Mouse (Mus musculus): Measurements from ENCODE around the gene Traf3ip1. TPM values are rescaled to one million over a fixed set of nuclear protein-coding genes. Genes with fewer than 3 reads are reported as not detected.
"Not testable (repeated sequence)": the region's sequence is repeated elsewhere in the genome, so short reads cannot be mapped to it uniquely, and the experiment has no call there.

The Traf3ip1 gene
- total and polyA plus RNA-seq, 2 experiments from 2014 or later = 6.4 to 15.8 TPM

- Histone ChIP-seq H3K27me3 (ENCODE audit: insufficient read depth, low read length) (no peaks in the 10 kb centered on the region), H3K4me2 (ENCODE audit: low read depth) (no peak overlapping the region), H3K9ac (no peak overlapping the region), H3K36me3 (ENCODE audit: insufficient read depth) (no peaks in the 10 kb centered on the region), H3K9me3 (ENCODE audit: low read length) (no peaks in the 10 kb centered on the region), H3K4me3 (ENCODE audit: low read depth, low read length) (no peak overlapping the region), H3K27ac (ENCODE audit: low read depth, low read length) (no peak overlapping the region), H3K4me1 (ENCODE audit: insufficient read depth) (no peaks in the 10 kb centered on the region)
- TF ChIP-seq CTCF (IDR thresholded peaks at IDR 0.05; ENCODE audit: low read depth) = no peak
- DNase-seq (no peak), ATAC-seq (no peak)
- 20% methylated on average over 5 of the region's 5 CpGs for WGBS
These were observed 30.0 kb upstream of the Traf3ip1 start for GRCm38 (mm10) chr1:91464436-91464835.

DNA sequence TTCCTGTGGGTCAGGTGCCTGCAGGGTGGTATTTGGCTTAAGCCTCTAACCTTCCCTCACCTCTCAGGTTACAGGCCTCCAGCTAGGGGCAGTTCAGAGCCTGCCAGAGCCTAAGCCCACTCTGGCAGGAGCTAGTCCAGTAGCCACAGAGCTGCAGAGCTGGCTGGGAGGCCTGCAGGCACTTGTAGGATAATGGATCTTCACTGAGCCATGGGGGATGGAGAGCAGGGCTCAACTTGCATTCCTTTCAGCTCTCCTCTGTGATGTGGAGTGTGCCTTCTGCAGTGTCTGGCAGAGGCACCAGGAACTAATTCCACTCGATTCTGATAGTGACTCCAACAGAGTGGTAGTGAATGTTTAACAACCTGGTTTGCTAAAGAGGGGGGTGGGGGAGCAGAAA, 29.2 kb upstream of the Traf3ip1 start:
- ATAC-seq (no peak), DNase-seq (no peak)
- no peaks in the 10 kb centered on the region for H3K9me3 ChIP-seq (ENCODE audit: low read length)
- TF ChIP-seq CTCF (IDR thresholded peaks at IDR 0.05; ENCODE audit: low read depth) = no peak
- 10% methylated on average over 1 of the region's 1 CpGs for WGBS
- H3K4me1 ChIP-seq (ENCODE audit: insufficient read depth) = no peaks in the 10 kb centered on the region
- H3K4me3 ChIP-seq (ENCODE audit: low read depth, low read length) = no peak overlapping the region
- no peak overlapping the region for H3K27ac ChIP-seq (ENCODE audit: low read depth, low read length)
- H3K9ac ChIP-seq = no peak overlapping the region
- no peak overlapping the region for H3K4me2 ChIP-seq (ENCODE audit: low read depth)
- no peaks in the 10 kb centered on the region for H3K36me3 ChIP-seq (ENCODE audit: insufficient read depth)
- H3K27me3 ChIP-seq (ENCODE audit: insufficient read depth, low read length) = no peaks in the 10 kb centered on the region

GRCm38 (mm10) chr1:91466186-91466585, 28.3 kb upstream of the Traf3ip1 start:
- DNase-seq = no peak
- ATAC-seq = no peak
- 89% methylated on average over 6 of the region's 6 CpGs for WGBS
- Histone ChIP-seq H3K4me3 (ENCODE audit: low read depth, low read length) (no peak overlapping the region), H3K9me3 (ENCODE audit: low read length) (no peaks in the 10 kb centered on the region), H3K4me1 (ENCODE audit: insufficient read depth) (no peaks in the 10 kb centered on the region), H3K4me2 (ENCODE audit: low read depth) (no peak overlapping the region), H3K36me3 (ENCODE audit: insufficient read depth) (no peaks in the 10 kb centered on the region), H3K9ac (no peak overlapping the region), H3K27ac (ENCODE audit: low read depth, low read length) (no peak overlapping the region), H3K27me3 (ENCODE audit: insufficient read depth, low read length) (no peaks in the 10 kb centered on the region)
- TF ChIP-seq CTCF (IDR thresholded peaks at IDR 0.05; ENCODE audit: low read depth) = no peak

DNA sequence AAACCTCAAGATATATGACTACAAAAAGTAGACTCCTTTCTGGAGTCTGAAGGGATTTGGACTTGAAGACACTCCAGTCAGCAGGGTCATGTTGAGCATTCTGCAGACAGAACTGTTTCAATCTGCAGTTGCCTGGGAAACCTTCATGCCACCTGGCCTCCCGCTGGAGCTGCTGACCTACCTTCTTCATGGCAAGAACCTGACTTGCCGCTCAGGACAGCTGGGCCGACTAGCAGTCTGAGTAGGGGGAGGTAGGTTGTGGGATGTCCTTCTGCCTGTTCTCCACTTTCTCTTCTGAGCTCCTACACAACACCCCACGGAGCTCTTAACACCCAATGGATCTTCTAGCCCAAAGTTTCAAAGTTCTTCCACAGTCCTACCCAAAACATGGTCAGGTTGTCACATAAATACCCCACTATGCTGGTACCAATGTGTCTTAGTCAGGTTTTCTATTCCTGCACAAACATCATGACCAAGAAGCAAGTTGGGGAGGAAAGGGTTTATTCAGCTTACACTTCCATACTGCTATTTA, 24.5 kb upstream of the Traf3ip1 start:
- 85% methylated on average over 4 of the region's 4 CpGs for WGBS
- H3K27me3 ChIP-seq (ENCODE audit: insufficient read depth, low read length) = no peaks in the 10 kb centered on the region
- no peak overlapping the region for H3K9ac ChIP-seq
- no peaks in the 10 kb centered on the region for H3K9me3 ChIP-seq (ENCODE audit: low read length)
- TF ChIP-seq CTCF (IDR thresholded peaks at IDR 0.05; ENCODE audit: low read depth) = no peak
- H3K4me2 ChIP-seq (ENCODE audit: low read depth) = no peak overlapping the region
- H3K27ac ChIP-seq (ENCODE audit: low read depth, low read length) = no peak overlapping the region
- no peak for DNase-seq
- no peaks in the 10 kb centered on the region for H3K4me1 ChIP-seq (ENCODE audit: insufficient read depth)
- H3K36me3 ChIP-seq (ENCODE audit: insufficient read depth) = no peaks in the 10 kb centered on the region
- no peak for ATAC-seq
- H3K4me3 ChIP-seq (ENCODE audit: low read depth, low read length) = no peak overlapping the region

DNA sequence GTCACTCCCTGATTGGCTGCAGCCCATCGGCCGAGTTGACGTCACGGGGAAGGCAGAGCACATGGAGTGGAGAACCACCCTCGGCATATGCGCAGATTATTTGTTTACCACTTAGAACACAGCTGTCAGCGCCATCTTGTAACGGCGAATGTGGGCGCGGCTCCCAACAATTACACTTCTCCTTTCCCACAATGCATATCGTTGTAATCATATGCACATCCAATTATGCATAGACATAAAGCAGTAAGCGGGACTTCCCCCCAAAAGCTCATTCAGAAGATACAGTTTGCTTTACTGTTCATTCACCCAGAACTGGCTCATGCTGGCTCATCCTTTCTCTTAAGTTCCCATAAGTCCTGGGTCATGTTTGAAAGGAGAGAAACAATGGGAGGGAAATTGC, 16.3 kb upstream of the Traf3ip1 start:
- ATAC-seq; H3K9me3 ChIP-seq (ENCODE audit: low read length); H3K4me2 ChIP-seq (ENCODE audit: low read depth); H3K27me3 ChIP-seq (ENCODE audit: insufficient read depth, low read length); H3K4me3 ChIP-seq (ENCODE audit: low read depth, low read length); H3K9ac ChIP-seq; H3K36me3 ChIP-seq (ENCODE audit: insufficient read depth); H3K27ac ChIP-seq (ENCODE audit: low read depth, low read length); H3K4me1 ChIP-seq (ENCODE audit: insufficient read depth); DNase-seq: not testable (repeated sequence)
- WGBS = 92% methylated on average over 10 of the region's 13 CpGs

- Histone ChIP-seq H3K4me2 (ENCODE audit: low read depth) (no peak overlapping the region), H3K4me3 (ENCODE audit: low read depth, low read length) (no peak overlapping the region), H3K36me3 (ENCODE audit: insufficient read depth) (no peaks in the 10 kb centered on the region), H3K9me3 (ENCODE audit: low read length) (no peaks in the 10 kb centered on the region), H3K9ac (no peak overlapping the region), H3K4me1 (ENCODE audit: insufficient read depth) (no peaks in the 10 kb centered on the region), H3K27me3 (ENCODE audit: insufficient read depth, low read length) (no peaks in the 10 kb centered on the region), H3K27ac (ENCODE audit: low read depth, low read length) (no peak overlapping the region)
- WGBS = 90% methylated on average over 1 of the region's 1 CpGs
- ATAC-seq = no peak
- no peak for DNase-seq
- TF ChIP-seq CTCF (IDR thresholded peaks at IDR 0.05; ENCODE audit: low read depth) = no peak
These were observed 15.5 kb upstream of the Traf3ip1 start for GRCm38 (mm10) chr1:91478958-91479357.

- Histone ChIP-seq H3K9ac (no peak overlapping the region), H3K4me2 (ENCODE audit: low read depth) (no peak overlapping the region), H3K27ac (ENCODE audit: low read depth, low read length) (no peak overlapping the region), H3K36me3 (ENCODE audit: insufficient read depth) (no peaks in the 10 kb centered on the region), H3K27me3 (ENCODE audit: insufficient read depth, low read length) (no peaks in the 10 kb centered on the region), H3K4me1 (ENCODE audit: insufficient read depth) (no peaks in the 10 kb centered on the region), H3K4me3 (ENCODE audit: low read depth, low read length) (no peak overlapping the region), H3K9me3 (ENCODE audit: low read length) (no peaks in the 10 kb centered on the region)
- WGBS = 60% methylated on average over 7 of the region's 7 CpGs
- no peak for TF ChIP-seq CTCF (IDR thresholded peaks at IDR 0.05; ENCODE audit: low read depth)
- ATAC-seq = no peak
- DNase-seq = no peak
These were observed 11.7 kb upstream of the Traf3ip1 start for GRCm38 (mm10) chr1:91482616-91483211.
